Mouse (Mus musculus) gastrocnemius, postnatal 36 days (tissue): ENCODE data around the gene Ahnak2. TPM values are rescaled to one million over a fixed set of nuclear protein-coding genes. Genes with fewer than 3 reads are reported as not detected.
"Not testable (repeated sequence)": the region's sequence is repeated elsewhere in the genome, so short reads cannot be mapped to it uniquely, and the experiment has no call there.

Experiments used
- DNase-seq, 2 experiments: peaks; one replicate each; pipeline ENCODE4 v3.0.0; 2022
- intact Hi-C: fragments of 180-260 bp; cut with DNase I; formaldehyde crosslinking; loops from one replicate; pipeline ENCODE4 v1.15.1; 2025
- total RNA-seq, 2 experiments: library from RNA; stranded (reverse); gene quantifications; 2 replicates each; pipeline ENCODE4 v1.2.3; 2021

The Ahnak2 gene
- total RNA-seq, 2 experiments from 2014 or later: 5.0 to 7.0 TPM

- intact Hi-C loops: no loop called here
- DNase-seq: no peak
Measured at GRCm38 (mm10) chr12:112822676-112823075, 20.2 kb upstream of the Ahnak2 start.

- no peak for DNase-seq
- intact Hi-C loops: no loop called here
Measured at GRCm38 (mm10) chr12:112821974-112822373, 19.5 kb upstream of the Ahnak2 start.

GRCm38 (mm10) chr12:112821216-112821615 is 18.8 kb upstream of the Ahnak2 start:
- DNase-seq: no peak
- intact Hi-C loops: no loop called here

GRCm38 (mm10) chr12:112820401-112820999 is 18.0 kb upstream of the Ahnak2 start:
- DNase-seq: no peak
- intact Hi-C loops: no loop called here

- intact Hi-C loops: no loop called here
- DNase-seq: no peak
Measured at GRCm38 (mm10) chr12:112819057-112819662, 16.7 kb upstream of the Ahnak2 start.

- not testable (repeated sequence) for DNase-seq
- intact Hi-C loops: loop anchor here (2.0 kb wide), 1 partner anchor 28 kb away; no protein-coding TSS in a partner anchor
Measured at GRCm38 (mm10) chr12:112816866-112817265, 14.4 kb upstream of the Ahnak2 start.

- intact Hi-C loops: loop anchor here (2.0 kb wide), 1 partner anchor 29 kb away; no protein-coding TSS in a partner anchor
- peak in 1 of 2 experiments; percentile 41 for DNase-seq
Measured at GRCm38 (mm10) chr12:112816294-112816693, 13.8 kb upstream of the Ahnak2 start.

- DNase-seq: peak in 1 of 2 experiments; percentile 8
- intact Hi-C loops: no loop called here
Measured at GRCm38 (mm10) chr12:112814682-112815470, 12.4 kb upstream of the Ahnak2 start.

- intact Hi-C loops: no loop called here
- no peak for DNase-seq
Measured at GRCm38 (mm10) chr12:112813370-112813769, 10.9 kb upstream of the Ahnak2 start.

GRCm38 (mm10) chr12:112810092-112810885 is 7.8 kb upstream of the Ahnak2 start:
- intact Hi-C loops: no loop called here
- no peak for DNase-seq

GRCm38 (mm10) chr12:112809641-112810040 is 7.2 kb upstream of the Ahnak2 start:
- intact Hi-C loops: loop anchor here (2.0 kb wide), 1 partner anchor 19 kb away; the partner anchor contains the start of gene Cdca4
- DNase-seq: no peak

- DNase-seq: peak; percentile 88 to 90
- intact Hi-C loops: loop anchor here (2.0 kb wide), 1 partner anchor 20 kb away; the partner anchor contains the start of gene Cdca4
Measured at GRCm38 (mm10) chr12:112808587-112809364, 6.3 kb upstream of the Ahnak2 start, which contains the start of gene Clba1. TSS of gene Clba1 (plus strand) at chr12:112808937.

GRCm38 (mm10) chr12:112808212-112808586 is 5.7 kb upstream of the Ahnak2 start:
- intact Hi-C loops: loop anchor here (2.0 kb wide), 1 partner anchor 21 kb away; the partner anchor contains the start of gene Cdca4
- DNase-seq: no peak

- DNase-seq: no peak
- intact Hi-C loops: loop anchor here (2.0 kb wide), 1 partner anchor 21 kb away; the partner anchor contains the start of gene Cdca4
Measured at GRCm38 (mm10) chr12:112807796-112808195, 5.3 kb upstream of the Ahnak2 start.

GRCm38 (mm10) chr12:112806044-112806443 is 3.6 kb upstream of the Ahnak2 start:
- peak in 1 of 2 experiments; percentile 2 for DNase-seq
- intact Hi-C loops: no loop called here

- intact Hi-C loops: no loop called here
Measured at GRCm38 (mm10) chr12:112804046-112804445, 1.6 kb upstream of the Ahnak2 start.

GRCm38 (mm10) chr12:112802917-112803316 is 460 bp upstream of the Ahnak2 start:
- intact Hi-C loops: no loop called here
- DNase-seq: no peak

More at GRCm38 (mm10) chr12:112804046-112804445, 1.6 kb upstream of the Ahnak2 start:
- no peak for DNase-seq

- peak; percentile 48 to 53 for DNase-seq
- intact Hi-C loops: loop anchor here (1.0 kb wide), 1 partner anchor 44 kb away; no protein-coding TSS in a partner anchor
Measured at GRCm38 (mm10) chr12:112800476-112800875, 2.0 kb downstream of the Ahnak2 start.
